Mouse (Mus musculus) cerebellum, postnatal 25 days (tissue): Measurements from ENCODE around the gene Lrrc75a.

Source experiments
- DNase-seq, 2 experiments: peaks; one replicate each; pipeline ENCODE4 v3.0.0; 2021; ENCODE audit warnings: mixed read lengths in 2 of 2

Lrrc75a gene

GRCm38 (mm10) chr11:62614876-62615410, 33.4 kb downstream of the Lrrc75a start:
- DNase-seq: peak in 1 of 2 experiments; percentile 51

- DNase-seq: peak; percentile 94 to 96
Measured at GRCm38 (mm10) chr11:62613657-62614365, 34.5 kb downstream of the Lrrc75a start.

- no peak for DNase-seq
Measured at GRCm38 (mm10) chr11:62612604-62613003, 35.7 kb downstream of the Lrrc75a start.

- DNase-seq: no peak
Measured at GRCm38 (mm10) chr11:62610304-62610703, 38.0 kb downstream of the Lrrc75a start.

- no peak for DNase-seq
Measured at GRCm38 (mm10) chr11:62608826-62609675, 39.3 kb downstream of the Lrrc75a start.

- DNase-seq: no peak
Measured at GRCm38 (mm10) chr11:62607952-62608201, 40.4 kb downstream of the Lrrc75a start.

GRCm38 (mm10) chr11:62607170-62607951, 41.0 kb downstream of the Lrrc75a start:
- no peak for DNase-seq

GRCm38 (mm10) chr11:62606299-62607169, 41.8 kb downstream of the Lrrc75a start:
- DNase-seq: no peak

GRCm38 (mm10) chr11:62605619-62606298, 42.6 kb downstream of the Lrrc75a start:
- DNase-seq: no peak

GRCm38 (mm10) chr11:62604886-62605618, 43.3 kb downstream of the Lrrc75a start:
- DNase-seq: no peak

- DNase-seq: no peak
Measured at GRCm38 (mm10) chr11:62604123-62604706, 44.1 kb downstream of the Lrrc75a start.

- no peak for DNase-seq
Measured at GRCm38 (mm10) chr11:62603312-62604056, 44.8 kb downstream of the Lrrc75a start.

- peak; percentile 98 for DNase-seq
Measured at GRCm38 (mm10) chr11:62602619-62603311, 45.6 kb downstream of the Lrrc75a start.

- DNase-seq: no peak
Measured at GRCm38 (mm10) chr11:62601732-62602618, 46.3 kb downstream of the Lrrc75a start.

- no peak for DNase-seq
Measured at GRCm38 (mm10) chr11:62598571-62598970, 49.8 kb downstream of the Lrrc75a start.

- DNase-seq: no peak
Measured at GRCm38 (mm10) chr11:62591904-62592575, 56.3 kb downstream of the Lrrc75a start.

- peak; percentile 66 to 73 for DNase-seq
Measured at GRCm38 (mm10) chr11:62591026-62591425, 57.3 kb downstream of the Lrrc75a start.
